ENCODE assay signal across 8 mouse cellular contexts in genomic region chr7:80203638-80204096, GRCm38 (mm10). TPM values are rescaled to one million over a fixed set of nuclear protein-coding genes. Genes with fewer than 3 reads are reported as not detected.
A peak's percentile ranks its signal among the peaks of the same experiment; 100 is the strongest.
DNase-seq lines count a peak whose midpoint lies in the region; ATAC-seq lines count a peak whose summit lies in the region.

No protein-coding gene starts in this region.

- H3K36me3 ChIP-seq in midbrain, embryonic 12.5 days = no peaks in the 10 kb centered on the region

- H3K27ac ChIP-seq in midbrain, embryonic 12.5 days (replicated peaks) = peak overlapping the region; percentile 72

- H3K4me2 ChIP-seq in midbrain, embryonic 12.5 days (replicated peaks) = 0 out of 2 replicates have a peak overlapping the region, but pooled peaks have one; percentile 9

- H3K4me1 ChIP-seq in midbrain, embryonic 12.5 days = peaks cover 70% of the 10 kb centered on the region

- peak; percentile 47 to 81 for DNase-seq in adrenal gland, adult (ENCODE audit: inconsistent age in 2 of 2, low spot score in 1 of 2)
- DNase-seq in adrenal gland, adult 18-20 months (ENCODE audit: low spot score in 2 of 2) = no peak
- peak; percentile 58 to 67 for DNase-seq in spleen, adult 18-20 months
- DNase-seq in spleen, adult 12 weeks (ENCODE audit: low spot score) = no peak
- no peak for DNase-seq in gastrocnemius, postnatal 25 days
- no peak for DNase-seq in testis, postnatal 14 days (ENCODE audit: low spot score)
- no peak for DNase-seq in cerebellum, postnatal 25 days

- peak overlapping the region; percentile 31; the same call in 1 of the 2 replicates for H3K9ac ChIP-seq in midbrain, embryonic 12.5 days (replicated peaks)

- H3K4me3 ChIP-seq in midbrain, embryonic 12.5 days = no peak overlapping the region

- H3K27me3 ChIP-seq in midbrain, embryonic 12.5 days = peaks cover 3% of the 10 kb centered on the region; the same call in 1 of the 2 replicates

- H3K9me3 ChIP-seq in midbrain, embryonic 12.5 days = no peaks in the 10 kb centered on the region

- WGBS in midbrain, embryonic 12.5 days = 45% methylated on average over 12 of the region's 12 CpGs

- no peak for ATAC-seq in midbrain, embryonic 12.5 days (ENCODE audit: low FRiP score, low read depth)

RNA-seq across cellular contexts. Expression of gene Sema4b, which starts 17.0 kb away (rescaled TPM):
- 10 to 100 TPM; 62.7 to 75.9 TPM for total RNA-seq in adrenal gland, adult 18-20 months (2021)
- 17.7 and 20.9 TPM in 2 replicates for polyA plus RNA-seq in midbrain, embryonic 12.5 days (2016; fragmentation: Nextera tagmentation; extraction: Ambion mirVana)
- 1 to 10 TPM; 1.6 to 2.5 TPM for total RNA-seq in gastrocnemius, postnatal 25 days (2021)

RNA-seq across cellular contexts. Expression of gene Cib1, which starts 28.9 kb away (rescaled TPM):
- 10 to 100 TPM; 53.9 to 64.2 TPM for total RNA-seq in adrenal gland, adult 18-20 months (2021)
- 41.3 and 42.3 TPM in 2 replicates for polyA plus RNA-seq in midbrain, embryonic 12.5 days (2016; fragmentation: Nextera tagmentation; extraction: Ambion mirVana)
- total RNA-seq in gastrocnemius, postnatal 25 days (2021) = 1 to 10 TPM; 5.8 to 8.5 TPM

RNA-seq across cellular contexts. Expression of gene Gdpgp1, which starts 29.0 kb away (rescaled TPM):
- total RNA-seq in adrenal gland, adult 18-20 months (2021) = 1 to 10 TPM; 3.8 to 4.1 TPM
- 4.0 and 4.6 TPM in 2 replicates for polyA plus RNA-seq in midbrain, embryonic 12.5 days (2016; fragmentation: Nextera tagmentation; extraction: Ambion mirVana)
- total RNA-seq in gastrocnemius, postnatal 25 days (2021) = under 1 TPM; 0.77 to 0.91 TPM

RNA-seq across cellular contexts. Expression of gene Ttll13, which starts 42.5 kb away (rescaled TPM):
- 1 to 10 TPM; 1.2 to 1.7 TPM for total RNA-seq in adrenal gland, adult 18-20 months (2021)
- polyA plus RNA-seq in midbrain, embryonic 12.5 days (2016; fragmentation: Nextera tagmentation; extraction: Ambion mirVana) = 1.9 and 2.4 TPM in 2 replicates
- not detected for total RNA-seq in gastrocnemius, postnatal 25 days (2021)

RNA-seq across cellular contexts. Expression of gene Ngrn, which starts 57.3 kb away (rescaled TPM):
- 10 to 100 TPM; 40.7 to 41.4 TPM for total RNA-seq in adrenal gland, adult 18-20 months (2021)
- 56.7 and 57.5 TPM in 2 replicates for polyA plus RNA-seq in midbrain, embryonic 12.5 days (2016; fragmentation: Nextera tagmentation; extraction: Ambion mirVana)
- 10 to 100 TPM; 20.4 to 22.4 TPM for total RNA-seq in gastrocnemius, postnatal 25 days (2021)

Comparison
In these comparisons a context has a peak if more than half of its experiments do, and no peak if none do; other contexts are left out.
1. DNase-seq: peak in adrenal gland, adult (2 of 2) and spleen, adult 18-20 months (2 of 2); none in adrenal gland, adult 18-20 months (0 of 2), spleen, adult 12 weeks (single experiment), gastrocnemius, postnatal 25 days (single experiment), testis, postnatal 14 days (single experiment) and cerebellum, postnatal 25 days (0 of 2).
2. RNA of gene Sema4b, which starts 17.0 kb away (total RNA-seq): 62.7 to 75.9 TPM in adrenal gland, adult 18-20 months; 1.6 to 2.5 TPM in gastrocnemius, postnatal 25 days; every median in the first group is over 10 times any median in the second.
3. RNA of gene Cib1, which starts 28.9 kb away (total RNA-seq): 53.9 to 64.2 TPM in adrenal gland, adult 18-20 months; 5.8 to 8.5 TPM in gastrocnemius, postnatal 25 days; every median in the first group is over 4 times any median in the second.